Mouse (Mus musculus): ENCODE results near the gene Erbin. TPM values are rescaled to one million over a fixed set of nuclear protein-coding genes. Genes with fewer than 3 reads are reported as not detected.

Erbin gene
- 1.8 and 3.3 TPM in 2 replicates for polyA plus RNA-seq (2012; rRNA removed)

GRCm38 (mm10) chr13:103920261-103920932 is at the start of gene Erbin:
Gene Erbin, minus strand, starts transcription at chr13:103920514.

GRCm38 (mm10) chr13:103774119-103774757 is 146.1 kb downstream of the Erbin start, which contains the start of gene Srek1:
Gene Srek1, minus strand, starts transcription at chr13:103774608.

Other genes with a start within 250 kb of the Erbin start
- gene Srek1, start 145.9 kb downstream of the Erbin start, polyA plus RNA-seq (2012; rRNA removed) = 6.0 and 6.6 TPM in 2 replicates
- gene Nln, start 189.1 kb upstream of the Erbin start, polyA plus RNA-seq (2012; rRNA removed) = 3.4 and 5.3 TPM in 2 replicates
- 0.23 and 0.24 TPM in 2 replicates for gene Sgtb, start 189.2 kb upstream of the Erbin start, polyA plus RNA-seq (2012; rRNA removed)

Data from stomach, adult 2 months (tissue).